Mouse (Mus musculus): ENCODE data around the gene Vamp1. TPM values are rescaled to one million over a fixed set of nuclear protein-coding genes. Genes with fewer than 3 reads are reported as not detected.

The Vamp1 gene
- polyA plus RNA-seq, 1 experiment from 2014 or later: 6.1 TPM

Small RNA genes within 50 kb of the gene (microRNA-seq; reads per million reads assigned to microRNA genes)
- gene Mir3098: not detected
- not detected for gene Mir8113

Other genes starting within 250 kb of the Vamp1 start
- 15.7 and 19.0 TPM in 2 replicates for gene Pianp, start 218.9 kb upstream of the Vamp1 start, polyA plus RNA-seq (2015; fragmentation: Nextera tagmentation; extraction: Ambion mirVana)
- gene Zfp384, start 206.4 kb upstream of the Vamp1 start, polyA plus RNA-seq (2015; fragmentation: Nextera tagmentation; extraction: Ambion mirVana): 20.6 and 21.2 TPM in 2 replicates
- gene Ing4, start 175.8 kb upstream of the Vamp1 start, polyA plus RNA-seq (2015; fragmentation: Nextera tagmentation; extraction: Ambion mirVana): 183 and 190 TPM in 2 replicates
- 16.5 and 19.2 TPM in 2 replicates for gene Acrbp, start 165.9 kb upstream of the Vamp1 start, polyA plus RNA-seq (2015; fragmentation: Nextera tagmentation; extraction: Ambion mirVana)
- gene Lpar5, start 147.6 kb upstream of the Vamp1 start, polyA plus RNA-seq (2015; fragmentation: Nextera tagmentation; extraction: Ambion mirVana): 0.45 and 0.80 TPM in 2 replicates
- 86.8 and 93.4 TPM in 2 replicates for gene Chd4, start 119.6 kb upstream of the Vamp1 start, polyA plus RNA-seq (2015; fragmentation: Nextera tagmentation; extraction: Ambion mirVana)
- gene Nop2, start 83.6 kb upstream of the Vamp1 start, polyA plus RNA-seq (2015; fragmentation: Nextera tagmentation; extraction: Ambion mirVana): 65.6 and 67.1 TPM in 2 replicates
- 31.5 and 33.1 TPM in 2 replicates for gene Iffo1, start 70.3 kb upstream of the Vamp1 start, polyA plus RNA-seq (2015; fragmentation: Nextera tagmentation; extraction: Ambion mirVana)
- gene Gapdh, start 49.1 kb upstream of the Vamp1 start, polyA plus RNA-seq (2015; fragmentation: Nextera tagmentation; extraction: Ambion mirVana): 1,893 and 1,983 TPM in 2 replicates
- 146 and 148 TPM in 2 replicates for gene Ncapd2, start 23.9 kb upstream of the Vamp1 start, polyA plus RNA-seq (2015; fragmentation: Nextera tagmentation; extraction: Ambion mirVana)
- gene Mrpl51, start 23.8 kb upstream of the Vamp1 start, polyA plus RNA-seq (2015; fragmentation: Nextera tagmentation; extraction: Ambion mirVana): 212 and 213 TPM in 2 replicates
- 3.1 and 3.2 TPM in 2 replicates for gene Tapbpl, start 16.3 kb downstream of the Vamp1 start, polyA plus RNA-seq (2015; fragmentation: Nextera tagmentation; extraction: Ambion mirVana)
- gene Cd27, start 21.5 kb downstream of the Vamp1 start, polyA plus RNA-seq (2015; fragmentation: Nextera tagmentation; extraction: Ambion mirVana): 2.5 and 3.8 TPM in 2 replicates
- 0.80 and 0.91 TPM in 2 replicates for gene Tuba3a, start 70.5 kb downstream of the Vamp1 start, polyA plus RNA-seq (2015; fragmentation: Nextera tagmentation; extraction: Ambion mirVana)
- 45.1 and 46.2 TPM in 2 replicates for gene Ltbr, start 98.3 kb downstream of the Vamp1 start, polyA plus RNA-seq (2015; fragmentation: Nextera tagmentation; extraction: Ambion mirVana)
- gene Scnn1a, start 105.1 kb downstream of the Vamp1 start, polyA plus RNA-seq (2015; fragmentation: Nextera tagmentation; extraction: Ambion mirVana): 1.1 and 1.4 TPM in 2 replicates
- 68.7 and 71.4 TPM in 2 replicates for gene Tnfrsf1a, start 133.8 kb downstream of the Vamp1 start, polyA plus RNA-seq (2015; fragmentation: Nextera tagmentation; extraction: Ambion mirVana)
- 0.67 and 0.86 TPM in 2 replicates for gene Plekhg6, start 165.2 kb downstream of the Vamp1 start, polyA plus RNA-seq (2015; fragmentation: Nextera tagmentation; extraction: Ambion mirVana)